Mouse (Mus musculus) G1E (cell line): ENCODE results near the gene Rnps1. TPM values are rescaled to one million over a fixed set of nuclear protein-coding genes. Genes with fewer than 3 reads are reported as not detected.

Experiments
- ATAC-seq: 2 replicates; pipeline ENCODE4 v1.8.0; 2016; ENCODE audit warnings: mild to moderate bottlenecking; ENCODE audit not compliant: insufficient number of reproducible peaks, poor library complexity, low FRiP score, severe bottlenecking; ENCODE audit errors: extremely low read depth
- DNase-seq: peaks from one replicate; pipeline ENCODE4 v3.0.0; 2012; ENCODE audit warnings: low spot score
- H3K27me3 ChIP-seq: 2 replicates; pipeline ENCODE4 v1.6.1; 2012; ENCODE audit warnings: mild to moderate bottlenecking, low read length, inconsistent platforms; ENCODE audit not compliant: insufficient read depth
- H3K36me3 ChIP-seq: replicated peaks from 2 replicates; pipeline ENCODE3; 2012; ENCODE audit warnings: mild to moderate bottlenecking, inconsistent platforms
- H3K4me1 ChIP-seq: 2 replicates; pipeline ENCODE4 v1.6.1; 2012; ENCODE audit warnings: low read depth, low read length, inconsistent platforms, mixed read lengths; ENCODE audit not compliant: insufficient read depth
- H3K4me3 ChIP-seq: 2 replicates; pipeline ENCODE4 v1.5.1; 2012; ENCODE audit warnings: low read depth, mild to moderate bottlenecking, inconsistent platforms, low read length, moderate library complexity, mixed read lengths
- H3K9me3 ChIP-seq: replicated peaks from 2 replicates; pipeline ENCODE4 v1.6.1; 2012; ENCODE audit warnings: inconsistent platforms
- CTCF ChIP-seq: IDR thresholded peaks from 2 replicates; pipeline ENCODE4 v1.5.1; 2012; ENCODE audit warnings: low read depth, low read length, inconsistent platforms, mixed read lengths
- GATA1 ChIP-seq: IDR thresholded peaks from 2 replicates; pipeline ENCODE4 v1.6.1; 2012; ENCODE audit warnings: borderline replicate concordance, low read length, inconsistent platforms, mixed read lengths
- GATA2 ChIP-seq: IDR thresholded peaks from 2 replicates; pipeline ENCODE4 v1.6.1; 2012; ENCODE audit warnings: low read depth, low read length, inconsistent platforms, borderline replicate concordance
- POLR2AphosphoS5 ChIP-seq: IDR thresholded peaks from 2 replicates; pipeline ENCODE4 v1.6.1; 2012; ENCODE audit warnings: low read depth, low read length, inconsistent platforms; ENCODE audit not compliant: insufficient replicate concordance
- TAL1 ChIP-seq: conservative IDR thresholded peaks from 2 replicates; pipeline ENCODE4 v1.6.1; 2012; ENCODE audit warnings: low read depth, low read length, inconsistent platforms, mixed read lengths
- polyA plus RNA-seq: library from polyadenylated mRNA; stranded (reverse); fragments of >175 nt; gene quantifications from 2 replicates; pipeline ENCODE4 v1.2.3, GENCODE M21; 2012
- total RNA-seq, 2 experiments: library from RNA; stranded (forward) in 1 of 2; stranded (reverse) in 1 of 2; fragments of 200-1000 nt in 1 of 2; fragments of >200 nt in 1 of 2; fragmentation: Nextera tagmentation in 1 of 2; gene quantifications; 2 replicates each; pipeline ENCODE4 v1.2.3; 2014 to 2017

Gene Rnps1
- total and polyA plus RNA-seq, 3 experiments: 121 to 428 (median 152) TPM

- ATAC-seq (no peak), DNase-seq (no peak)
- Histone ChIP-seq H3K4me1 (peaks cover 23% of the 10 kb centered on the region), H3K4me3 (no peak overlapping the region; the same call in 1 of the 2 replicates), H3K9me3 (no peaks in the 10 kb centered on the region), H3K36me3 (peaks cover 71% of the 10 kb centered on the region), H3K27me3 (no peaks in the 10 kb centered on the region)
- TF ChIP-seq CTCF: no peak
- no peak for TF ChIP-seq TAL1
- TF ChIP-seq GATA1: no peak
- TF ChIP-seq POLR2AphosphoS5: no peak
- TF ChIP-seq GATA2: no peak
These were observed 11.5 kb downstream of the Rnps1 start for GRCm38 (mm10) chr17:24425905-24426304.

- H3K36me3 ChIP-seq: peaks cover 66% of the 10 kb centered on the region
These were observed 12.3 kb downstream of the Rnps1 start, which contains the start of gene Eci1 for GRCm38 (mm10) chr17:24426471-24427169. Eci1 (plus strand) TSS chr17:24426641.

GRCm38 (mm10) chr17:24427170-24427557 is 12.8 kb downstream of the Rnps1 start:
- Histone ChIP-seq H3K4me3 (peak overlapping the region; percentile 83), H3K4me1 (peaks cover 23% of the 10 kb centered on the region), H3K36me3 (peaks cover 65% of the 10 kb centered on the region), H3K27me3 (no peaks in the 10 kb centered on the region), H3K9me3 (no peaks in the 10 kb centered on the region)
- no peak for ATAC-seq
- no peak for DNase-seq
- no peak for TF ChIP-seq GATA2
- no peak for TF ChIP-seq CTCF
- no peak for TF ChIP-seq GATA1
- TF ChIP-seq POLR2AphosphoS5: no peak
- TF ChIP-seq TAL1: no peak

More at GRCm38 (mm10) chr17:24426471-24427169, 12.3 kb downstream of the Rnps1 start, which contains the start of gene Eci1:
- peak; percentile 88 for DNase-seq
- ATAC-seq: peak; percentile 94
- peaks cover 22% of the 10 kb centered on the region for H3K4me1 ChIP-seq
- H3K4me3 ChIP-seq: peak within 1 kb of the TSS; percentile 83
- no peaks in the 10 kb centered on the region for H3K27me3 ChIP-seq
- TF ChIP-seq CTCF (no peak), POLR2AphosphoS5 (no peak)
- no peaks in the 10 kb centered on the region for H3K9me3 ChIP-seq

GRCm38 (mm10) chr17:24429201-24429983 is 15.0 kb downstream of the Rnps1 start:
- no peaks in the 10 kb centered on the region for H3K27me3 ChIP-seq
- H3K4me1 ChIP-seq: peaks cover 23% of the 10 kb centered on the region
- H3K4me3 ChIP-seq: no peak overlapping the region
- ATAC-seq: no peak
- H3K9me3 ChIP-seq: no peaks in the 10 kb centered on the region
- no peak for DNase-seq
- no peak for TF ChIP-seq CTCF
- no peak for TF ChIP-seq TAL1
- H3K36me3 ChIP-seq: peaks cover 63% of the 10 kb centered on the region

GRCm38 (mm10) chr17:24437016-24437415 is 22.7 kb downstream of the Rnps1 start:
- no peak for TF ChIP-seq TAL1
- peak; percentile 55 for TF ChIP-seq CTCF
- no peak for TF ChIP-seq POLR2AphosphoS5
- no peak for TF ChIP-seq GATA2
- TF ChIP-seq GATA1: no peak
- no peaks in the 10 kb centered on the region for H3K9me3 ChIP-seq
- peak; percentile 55 for DNase-seq
- H3K4me3 ChIP-seq: no peak overlapping the region
- no peaks in the 10 kb centered on the region; the same call in 1 of the 2 replicates for H3K4me1 ChIP-seq
- H3K36me3 ChIP-seq: peaks cover 94% of the 10 kb centered on the region
- 0 out of 2 replicates have a peak, but pooled peaks have one; percentile 15 for ATAC-seq
- H3K27me3 ChIP-seq: no peaks in the 10 kb centered on the region

- TF ChIP-seq GATA2 (no peak), GATA1 (no peak), CTCF (no peak), TAL1 (no peak)
- H3K36me3 ChIP-seq: peaks cover 100% of the 10 kb centered on the region
- ATAC-seq: no peak
These were observed 26.0 kb downstream of the Rnps1 start for GRCm38 (mm10) chr17:24440377-24440776.

GRCm38 (mm10) chr17:24441148-24441547 is 26.8 kb downstream of the Rnps1 start:
- ATAC-seq: no peak
- no peaks in the 10 kb centered on the region for H3K4me1 ChIP-seq
- H3K4me3 ChIP-seq: no peak overlapping the region
- no peak for DNase-seq
- H3K9me3 ChIP-seq: no peaks in the 10 kb centered on the region
- H3K36me3 ChIP-seq: peaks cover 100% of the 10 kb centered on the region
- TF ChIP-seq CTCF (no peak), TAL1 (no peak), GATA2 (no peak), POLR2AphosphoS5 (no peak), GATA1 (no peak)
- no peaks in the 10 kb centered on the region for H3K27me3 ChIP-seq

More at GRCm38 (mm10) chr17:24440377-24440776, 26.0 kb downstream of the Rnps1 start:
- no peaks in the 10 kb centered on the region for H3K9me3 ChIP-seq
- DNase-seq: no peak
- H3K27me3 ChIP-seq: no peaks in the 10 kb centered on the region
- H3K4me1 ChIP-seq: no peaks in the 10 kb centered on the region
- no peak overlapping the region for H3K4me3 ChIP-seq
